Mouse (Mus musculus) mesoderm, embryonic 11.5 days (tissue): ENCODE measurements at regions not wholly inside any gene's neighbourhood (a gene's known extent, or its start where the extent isn't known, plus 50 kb on each side); places are given as distances from the start of the nearest gene placed in this dataset.
A peak's percentile ranks its signal among the peaks of the same experiment; 100 is the strongest.

Experiments
- DNase-seq: peaks from one replicate; pipeline ENCODE4 v3.0.0-alpha.2; 2012; ENCODE audit warnings: low read depth, low spot score

GRCm38 (mm10) chr14:105576266-105576665, 317.9 kb downstream of the Ndfip2 start:
- DNase-seq: no peak

DNA sequence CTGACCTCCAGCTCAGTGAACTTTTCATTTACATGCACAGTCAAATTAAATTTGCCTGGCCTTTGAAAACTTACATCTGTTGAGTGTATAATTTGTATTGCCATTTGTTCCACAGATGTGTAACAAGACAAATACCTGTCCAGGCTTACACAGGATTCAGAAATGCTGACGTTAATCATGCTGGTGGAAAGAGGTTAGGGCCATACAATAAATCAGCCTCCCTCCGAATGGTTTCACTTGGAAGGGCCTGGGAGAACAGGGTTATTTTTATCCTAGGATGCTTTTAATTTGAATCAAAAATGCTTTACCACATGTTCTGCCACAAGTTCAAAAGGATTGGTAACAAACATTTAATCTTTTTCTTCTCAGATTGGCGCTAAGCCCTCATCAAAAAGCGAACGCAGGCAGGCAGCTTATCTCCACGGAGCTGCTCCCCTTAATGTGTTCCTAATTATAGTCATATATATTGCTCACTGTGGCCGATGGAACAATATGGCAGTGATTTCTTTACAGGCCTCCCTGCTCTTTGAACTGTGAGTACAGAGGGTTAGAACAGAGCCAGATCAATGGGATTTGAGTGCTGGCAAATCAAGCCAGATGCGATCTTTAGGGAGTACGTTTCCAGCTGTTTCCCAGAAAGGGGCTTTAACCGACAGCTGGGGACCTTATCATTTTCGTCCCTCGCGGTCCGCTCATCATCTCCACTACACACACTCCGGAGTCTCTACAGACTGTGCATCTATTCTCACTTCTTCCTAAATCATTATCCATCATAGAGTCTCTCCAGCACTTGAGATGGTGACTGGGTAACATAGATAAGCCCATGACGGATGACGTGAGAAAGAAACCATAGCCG, 313.9 kb downstream of the Ndfip2 start:
- peak; percentile 76 for DNase-seq

DNA sequence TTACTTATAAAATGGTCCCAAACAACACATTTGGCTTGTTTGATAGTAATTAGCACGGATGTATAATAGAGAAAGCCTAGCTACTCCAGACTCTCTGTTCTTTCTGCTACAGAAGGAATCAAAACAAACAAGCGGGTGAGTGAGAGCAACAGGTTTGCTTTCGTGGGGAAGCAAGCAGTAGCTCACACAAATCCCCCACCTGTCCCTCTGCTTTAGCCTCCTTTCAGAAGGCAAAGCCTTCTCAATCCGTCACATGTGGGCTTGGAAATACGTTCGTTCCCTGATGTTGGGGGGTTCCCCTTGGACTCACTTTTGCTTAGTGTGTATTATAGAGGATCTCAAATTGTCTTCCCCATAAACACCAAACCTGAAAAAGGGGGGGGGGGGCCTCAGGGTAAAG, 311.8 kb downstream of the Ndfip2 start:
- DNase-seq: no peak

GRCm38 (mm10) chr14:105565827-105566226, 307.5 kb downstream of the Ndfip2 start:
- DNase-seq: no peak

DNA sequence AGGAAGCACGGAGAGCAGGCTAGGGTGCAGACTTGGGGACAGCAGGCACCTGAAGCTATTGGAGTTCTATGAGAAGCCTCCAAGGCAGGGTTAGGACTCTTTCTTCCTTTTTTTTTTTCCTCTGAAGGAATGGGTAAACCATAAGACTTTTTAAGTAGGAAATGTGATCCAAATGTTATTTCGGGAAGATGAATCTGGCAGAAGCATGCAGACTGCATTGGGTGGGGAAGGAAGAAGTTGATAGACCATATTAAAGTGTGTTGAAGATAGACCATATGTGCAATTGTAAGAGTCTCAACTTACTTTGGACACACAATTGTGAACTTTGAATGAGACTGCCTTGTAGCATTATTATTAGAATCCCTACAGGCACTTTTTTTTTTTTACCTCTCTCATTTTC, 304.5 kb downstream of the Ndfip2 start:
- no peak for DNase-seq

GRCm38 (mm10) chr14:105556813-105557212, 298.4 kb downstream of the Ndfip2 start:
- no peak for DNase-seq

DNA sequence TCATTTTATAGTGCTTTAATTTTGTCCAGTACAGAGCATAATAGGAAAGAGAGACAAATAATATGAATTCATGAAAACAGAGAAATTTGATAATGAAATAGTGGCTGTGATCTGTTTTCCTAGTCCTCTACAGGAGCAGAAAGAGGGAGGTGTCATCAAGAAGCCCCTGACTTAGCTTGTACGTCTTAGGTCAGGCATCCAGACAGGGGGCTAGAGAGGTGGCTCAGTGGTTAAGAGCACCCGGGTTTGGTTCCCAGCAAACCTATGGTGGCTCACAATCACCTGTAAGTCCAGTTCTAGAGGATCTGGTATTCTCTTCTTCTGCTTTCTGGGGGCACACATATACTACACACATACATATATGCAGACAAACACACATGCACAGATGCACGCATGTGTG, 285.7 kb downstream of the Ndfip2 start:
- DNase-seq: no peak

GRCm38 (mm10) chr14:105542486-105543145, 284.2 kb downstream of the Ndfip2 start:
- peak; percentile 33 for DNase-seq

- DNase-seq: no peak
Observed at GRCm38 (mm10) chr14:105542090-105542485, 283.7 kb downstream of the Ndfip2 start.

DNA sequence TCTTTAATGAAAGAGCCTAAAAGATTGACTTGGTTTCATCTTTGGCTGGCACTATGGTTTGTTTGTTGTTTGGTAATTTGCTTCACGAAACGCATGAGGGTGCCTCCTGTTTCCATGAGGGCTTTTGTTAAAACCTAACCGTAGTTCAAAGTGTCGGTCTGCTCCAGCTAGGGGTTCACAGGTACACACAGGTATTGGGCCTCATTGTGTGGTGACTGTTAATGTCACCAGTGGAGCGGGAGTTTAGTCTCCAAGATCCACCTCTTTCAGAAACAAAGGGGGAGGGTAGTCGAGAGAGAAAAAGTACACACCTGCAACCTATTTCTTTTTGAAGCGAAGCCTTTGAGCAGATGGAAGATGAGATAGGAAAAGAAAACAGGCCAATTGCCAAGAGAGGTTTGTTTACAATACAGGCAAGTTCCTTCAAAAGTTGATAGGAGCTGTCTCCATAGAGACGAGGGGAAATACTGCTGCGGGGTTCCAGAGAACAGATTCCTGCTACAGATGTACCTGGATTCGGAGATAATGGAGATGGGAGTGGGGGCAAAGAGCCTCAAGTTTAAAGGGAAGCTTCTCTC, 273.9 kb downstream of the Ndfip2 start:
- no peak for DNase-seq

DNA sequence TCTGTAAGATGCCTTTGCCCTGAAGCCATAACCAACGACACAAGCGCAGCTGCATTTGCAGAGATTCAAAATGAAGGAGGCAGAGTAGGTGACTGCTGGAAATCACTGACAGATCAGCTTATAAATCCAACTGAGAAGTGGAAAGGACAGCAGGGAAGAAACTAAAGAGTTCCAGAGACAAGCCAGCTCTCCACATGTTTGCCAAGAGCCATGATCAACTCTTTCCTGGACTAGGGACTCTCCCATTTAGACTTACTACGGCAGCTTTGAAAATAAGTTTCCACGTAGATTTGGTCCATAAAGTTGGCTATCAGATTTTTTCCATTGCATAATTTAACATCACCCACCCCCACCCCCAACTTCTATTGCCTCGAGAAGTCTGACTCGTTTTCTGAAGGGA, 269.7 kb downstream of the Ndfip2 start:
- DNase-seq: no peak

DNA sequence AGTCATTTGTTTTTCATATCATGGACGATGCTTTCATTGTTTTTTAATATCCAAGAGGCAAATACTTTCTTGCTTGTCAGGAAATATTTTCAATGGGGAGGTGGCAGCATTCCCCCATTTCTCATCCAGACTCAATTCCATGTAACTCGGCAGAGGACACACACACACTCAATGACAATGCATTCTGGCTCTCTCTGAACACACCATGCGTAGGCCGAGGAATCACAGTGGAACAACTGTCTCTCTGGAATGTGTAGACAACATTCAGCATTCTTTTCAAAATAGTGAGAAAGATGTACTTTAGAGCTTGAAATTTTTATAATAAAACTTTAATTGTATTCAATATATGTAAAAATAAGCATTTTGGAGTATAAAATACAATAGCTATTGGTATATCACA, 265.5 kb downstream of the Ndfip2 start:
- DNase-seq: no peak

DNA sequence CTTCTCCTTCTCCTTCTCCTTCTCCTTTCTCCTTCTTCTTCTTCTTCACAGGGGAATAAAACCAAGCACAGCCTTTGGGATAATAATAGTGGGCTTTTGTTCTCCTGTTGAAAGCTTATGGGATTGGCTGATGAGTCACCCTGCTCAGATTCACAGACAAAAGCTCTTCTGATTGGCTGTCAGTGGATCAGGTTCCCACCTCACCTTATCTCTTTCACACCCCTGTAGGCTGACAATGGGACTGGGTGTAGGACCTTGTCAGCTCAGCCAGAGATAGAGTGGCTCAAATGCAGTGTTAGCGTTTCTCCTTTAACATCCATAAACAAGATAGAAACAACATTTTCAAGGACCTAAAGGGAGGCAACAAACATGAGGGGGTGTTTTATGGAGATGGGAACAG, 263.9 kb downstream of the Ndfip2 start:
- no peak for DNase-seq

DNA sequence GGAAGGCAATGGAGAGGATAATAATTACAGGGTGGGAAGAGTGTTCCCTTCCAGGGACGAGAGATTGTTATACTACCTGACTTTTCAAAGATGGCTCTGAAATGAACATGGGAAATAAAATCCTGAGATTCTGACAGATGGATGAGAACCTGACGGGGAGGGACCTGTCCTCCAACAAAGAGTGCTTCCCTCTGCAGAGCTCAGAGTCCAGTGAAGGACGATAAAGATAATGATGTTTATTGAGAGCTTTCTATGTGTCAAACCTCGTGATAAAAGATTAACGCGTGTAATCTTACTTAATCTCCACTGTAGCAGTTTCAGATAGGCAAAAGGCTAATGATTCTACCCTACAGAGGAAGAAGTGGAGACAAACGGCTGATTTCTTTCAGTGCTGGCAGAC, 260.3 kb downstream of the Ndfip2 start:
- no peak for DNase-seq

DNA sequence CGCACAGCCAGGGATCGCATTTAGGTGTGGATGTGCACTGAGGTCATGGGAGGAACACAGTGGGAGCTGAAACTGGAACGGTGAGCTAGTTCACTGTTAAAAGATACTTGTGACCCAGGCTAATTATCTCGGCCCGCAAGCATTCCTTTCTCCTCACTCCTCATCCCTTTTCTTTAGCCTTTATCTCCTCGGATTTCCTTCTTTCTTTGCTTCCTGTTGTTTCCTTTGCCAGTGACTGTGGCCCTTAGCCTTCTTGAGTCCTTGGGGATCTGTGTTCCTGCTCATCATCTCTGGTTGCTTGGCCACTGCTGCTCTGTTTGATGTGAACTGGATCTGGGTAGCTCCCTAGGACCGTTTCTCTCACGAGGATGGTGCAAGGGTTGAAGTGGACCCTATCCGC, 256.0 kb downstream of the Ndfip2 start:
- no peak for DNase-seq

GRCm38 (mm10) chr14:105512914-105513677, 254.7 kb downstream of the Ndfip2 start:
- DNase-seq: no peak

GRCm38 (mm10) chr14:105511826-105512225, 253.5 kb downstream of the Ndfip2 start:
- DNase-seq: no peak

GRCm38 (mm10) chr14:105511135-105511534, 252.8 kb downstream of the Ndfip2 start:
- DNase-seq: no peak

- DNase-seq: no peak
Observed at GRCm38 (mm10) chr14:105505261-105505660, 246.9 kb downstream of the Ndfip2 start.

DNA sequence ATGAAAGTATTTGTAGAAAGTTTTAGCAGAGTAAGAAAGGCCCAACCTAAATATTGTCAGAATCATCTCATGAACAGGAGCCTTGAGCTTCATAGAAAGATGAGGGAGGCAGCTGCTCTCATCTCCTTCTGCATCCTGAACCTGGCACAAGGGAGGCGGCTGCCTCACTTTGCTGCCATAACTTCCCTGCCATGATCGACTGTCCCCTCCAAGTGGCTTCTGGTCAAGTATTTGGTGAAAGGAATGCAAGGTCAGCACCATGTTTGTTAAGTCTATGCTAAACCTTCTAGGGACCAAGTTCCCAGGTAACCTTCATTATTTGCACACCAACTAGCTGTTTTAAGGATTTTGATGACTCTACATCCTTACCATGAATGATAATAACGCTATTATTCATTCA, 246.0 kb downstream of the Ndfip2 start:
- DNase-seq: no peak

GRCm38 (mm10) chr14:105503806-105504205, 245.4 kb downstream of the Ndfip2 start:
- no peak for DNase-seq

GRCm38 (mm10) chr14:105502633-105502975, 244.2 kb downstream of the Ndfip2 start:
- DNase-seq: no peak
